Mouse (Mus musculus) 3134 (cell line): ENCODE results near the gene Neo1.
A peak's percentile ranks its signal among the peaks of the same experiment; 100 is the strongest.

Experiments
- DNase-seq: peaks from one replicate; pipeline ENCODE4 v3.0.0-alpha.2; 2011; ENCODE audit warnings: low spot score; ENCODE audit not compliant: insufficient read length; ENCODE audit errors: extremely low read depth

Neo1 gene

GRCm38 (mm10) chr9:59036159-59036731 is at the start of gene Neo1:
Gene Neo1 (minus strand): TSS chr9:59036441.
- DNase-seq, result peak; percentile 92

- DNase-seq, result no peak
Measured at GRCm38 (mm10) chr9:59075632-59076031, 39.4 kb upstream of the Neo1 start.

GRCm38 (mm10) chr9:59073887-59074286 is 37.6 kb upstream of the Neo1 start:
- DNase-seq, result no peak

- no peak for DNase-seq
Measured at GRCm38 (mm10) chr9:59072076-59072777, 36.0 kb upstream of the Neo1 start.

- DNase-seq, result no peak
Measured at GRCm38 (mm10) chr9:59071220-59071977, 35.2 kb upstream of the Neo1 start.

- no peak for DNase-seq
Measured at GRCm38 (mm10) chr9:59070216-59070615, 34.0 kb upstream of the Neo1 start.

GRCm38 (mm10) chr9:59065616-59066301 is 29.5 kb upstream of the Neo1 start:
- DNase-seq, result no peak

- no peak for DNase-seq
Measured at GRCm38 (mm10) chr9:59062409-59062808, 26.2 kb upstream of the Neo1 start.

- no peak for DNase-seq
Measured at GRCm38 (mm10) chr9:59060026-59060605, 23.9 kb upstream of the Neo1 start.

- DNase-seq, result no peak
Measured at GRCm38 (mm10) chr9:59059158-59059557, 22.9 kb upstream of the Neo1 start.

GRCm38 (mm10) chr9:59058060-59058459 is 21.8 kb upstream of the Neo1 start:
- no peak for DNase-seq

GRCm38 (mm10) chr9:59056281-59056680 is 20.0 kb upstream of the Neo1 start:
- DNase-seq, result no peak

GRCm38 (mm10) chr9:59041805-59042204 is 5.6 kb upstream of the Neo1 start:
- DNase-seq, result no peak

GRCm38 (mm10) chr9:59036732-59037341 is 596 bp upstream of the Neo1 start:
- peak; percentile 88 for DNase-seq

- peak; percentile 67 for DNase-seq
Measured at GRCm38 (mm10) chr9:59035342-59036158, 691 bp downstream of the Neo1 start.

GRCm38 (mm10) chr9:59034836-59035235 is 1.4 kb downstream of the Neo1 start:
- no peak for DNase-seq

- no peak for DNase-seq
Measured at GRCm38 (mm10) chr9:59033492-59033891, 2.7 kb downstream of the Neo1 start.

- no peak for DNase-seq
Measured at GRCm38 (mm10) chr9:59024245-59024844, 11.9 kb downstream of the Neo1 start.

GRCm38 (mm10) chr9:59016060-59016719 is 20.1 kb downstream of the Neo1 start:
- no peak for DNase-seq
